Mouse (Mus musculus) MEL (cell line): ENCODE measurements around the gene St6galnac5. TPM values are rescaled to one million over a fixed set of nuclear protein-coding genes. Genes with fewer than 3 reads are reported as not detected.

Experiments
- DNase-seq: peaks from one replicate; pipeline ENCODE4 v3.0.0; 2011; ENCODE audit warnings: low read depth, low spot score
- H3K27ac ChIP-seq: 2 replicates; pipeline ENCODE4 v1.5.1; 2012; ENCODE audit warnings: low read depth, mild to moderate bottlenecking, control low read depth, low read length, moderate library complexity; ENCODE audit not compliant: control insufficient read depth
- H3K27me3 ChIP-seq, 2 experiments: fragments of 150-350 bp in 1 of 2; sonication (generic) in 1 of 2; 2 replicates each; pipeline ENCODE4 v1.6.1; 2012; ENCODE audit warnings: low read length in 2 of 2, mild to moderate bottlenecking in 2 of 2, improper control_type of control experiment in 1 of 2, moderate library complexity in 1 of 2; ENCODE audit not compliant: insufficient read depth in 2 of 2, control insufficient read depth in 1 of 2
- H3K36me3 ChIP-seq, 2 experiments: 2 replicates each; pipeline ENCODE4 v1.6.1; 2012 to 2014; ENCODE audit warnings: low read length in 2 of 2, improper control_type of control experiment in 1 of 2, inconsistent platforms in 1 of 2, mild to moderate bottlenecking in 1 of 2; ENCODE audit not compliant: insufficient read depth in 2 of 2, control insufficient read depth in 1 of 2
- H3K4me1 ChIP-seq, 2 experiments: fragments of 150-350 bp in 1 of 2; sonication (generic) in 1 of 2; 2 replicates each; pipeline ENCODE4 v1.6.1; 2012; ENCODE audit warnings: low read length in 2 of 2, improper control_type of control experiment in 1 of 2, mild to moderate bottlenecking in 1 of 2; ENCODE audit not compliant: insufficient read depth in 2 of 2, control insufficient read depth in 1 of 2
- H3K4me3 ChIP-seq, 2 experiments: fragments of 150-350 bp in 1 of 2; sonication (generic) in 1 of 2; 2 replicates each; pipeline ENCODE4 v1.5.1; 2012; ENCODE audit warnings: low read depth in 2 of 2, low read length in 2 of 2, mild to moderate bottlenecking in 2 of 2, moderate library complexity in 2 of 2, control low read depth in 1 of 2, improper control_type of control experiment in 1 of 2; ENCODE audit not compliant: control insufficient read depth in 1 of 2, insufficient read depth in 1 of 2
- H3K79me2 ChIP-seq: 2 replicates; pipeline ENCODE4 v1.6.1; 2012; ENCODE audit warnings: mild to moderate bottlenecking, low read length, moderate library complexity; ENCODE audit not compliant: control insufficient read depth, poor library complexity, insufficient read depth
- H3K9ac ChIP-seq: 2 replicates; pipeline ENCODE4 v1.6.1; 2012; ENCODE audit warnings: low read depth, mild to moderate bottlenecking, control low read depth, low read length, moderate library complexity; ENCODE audit not compliant: control insufficient read depth, poor library complexity, severe bottlenecking
- H3K9me3 ChIP-seq: fragments of 150-350 bp; sonication (generic); replicated peaks from 2 replicates; pipeline ENCODE4 v1.6.1; 2012; ENCODE audit warnings: mild to moderate bottlenecking, low read length, improper control_type of control experiment, moderate library complexity; ENCODE audit not compliant: insufficient read depth
- BHLHE40 ChIP-seq: IDR thresholded peaks from 2 replicates; pipeline ENCODE4 v1.6.1; 2012; ENCODE audit warnings: low read depth, mild to moderate bottlenecking, inconsistent platforms, low read length, improper control_type of control experiment, borderline replicate concordance
- CHD1 ChIP-seq: IDR thresholded peaks from 2 replicates; pipeline ENCODE4 v1.6.1; 2012; ENCODE audit warnings: low read depth, mild to moderate bottlenecking, inconsistent platforms, low read length, improper control_type of control experiment
- CHD2 ChIP-seq: IDR thresholded peaks from 2 replicates; pipeline ENCODE4 v1.6.1; 2011; ENCODE audit warnings: low read length, improper control_type of control experiment
- MYB ChIP-seq: IDR thresholded peaks from 2 replicates; pipeline ENCODE4 v1.6.1; 2011; ENCODE audit warnings: mild to moderate bottlenecking, low read depth, low read length, improper control_type of control experiment
- POLR2A ChIP-seq, 2 experiments: IDR thresholded peaks; 2 replicates each; pipeline ENCODE4 v1.6.1; 2011 to 2012; ENCODE audit warnings: low read length in 2 of 2, mild to moderate bottlenecking in 2 of 2, control low read depth in 1 of 2, improper control_type of control experiment in 1 of 2, low read depth in 1 of 2, moderate library complexity in 1 of 2; ENCODE audit not compliant: control insufficient read depth in 1 of 2, insufficient read depth in 1 of 2, poor library complexity in 1 of 2
- TBP ChIP-seq: IDR thresholded peaks from 2 replicates; pipeline ENCODE4 v1.8.0; 2011; ENCODE audit warnings: low read depth, low read length, improper control_type of control experiment
- UBTF ChIP-seq: IDR thresholded peaks from 2 replicates; pipeline ENCODE4 v1.6.1; 2012; ENCODE audit warnings: low read depth, mild to moderate bottlenecking, inconsistent platforms, low read length, improper control_type of control experiment, moderate library complexity, borderline replicate concordance; ENCODE audit not compliant: insufficient read depth
- USF1 ChIP-seq: IDR thresholded peaks from 2 replicates; pipeline ENCODE4 v1.6.1; 2014; ENCODE audit warnings: low read depth, mild to moderate bottlenecking, inconsistent platforms, low read length, improper control_type of control experiment, moderate library complexity
- USF2 ChIP-seq, 2 experiments: IDR thresholded peaks; 2 replicates each; pipeline ENCODE4 v1.6.1; 2011 to 2012; ENCODE audit warnings: improper control_type of control experiment in 2 of 2, low read length in 2 of 2, borderline replicate concordance in 1 of 2, inconsistent platforms in 1 of 2, low read depth in 1 of 2, mild to moderate bottlenecking in 1 of 2; ENCODE audit not compliant: insufficient read depth in 1 of 2
- ZMIZ1 ChIP-seq: IDR thresholded peaks from 2 replicates; pipeline ENCODE4 v1.6.1; 2012; ENCODE audit warnings: low read depth, mild to moderate bottlenecking, inconsistent platforms, low read length, improper control_type of control experiment, moderate library complexity
- ZNF384 ChIP-seq: IDR thresholded peaks from 2 replicates; pipeline ENCODE4 v1.6.1; 2012; ENCODE audit warnings: low read depth, mild to moderate bottlenecking, inconsistent platforms, low read length, improper control_type of control experiment
- polyA plus RNA-seq, 2 experiments: library from polyadenylated mRNA; stranded (reverse) in 1 of 2; unstranded in 1 of 2; fragments of >175 nt in 1 of 2; fragments of >200 nt in 1 of 2; gene quantifications; 2 replicates each; pipeline versions ENCODE4 v1.2.1 to v1.2.4; 2012; ENCODE audit warnings: low replicate concordance in 2 of 2, low read depth in 1 of 2; ENCODE audit not compliant: insufficient read length in 2 of 2, insufficient read depth in 1 of 2, missing spikeins in 1 of 2
- total RNA-seq: library from RNA; depleted of rRNA; stranded (reverse); fragments of 300-350 nt; gene quantifications from 2 replicates; pipeline ENCODE4 v1.2.3, GENCODE M21; 2012

Gene St6galnac5
- total and polyA plus RNA-seq, 3 experiments: not detected

DNA sequence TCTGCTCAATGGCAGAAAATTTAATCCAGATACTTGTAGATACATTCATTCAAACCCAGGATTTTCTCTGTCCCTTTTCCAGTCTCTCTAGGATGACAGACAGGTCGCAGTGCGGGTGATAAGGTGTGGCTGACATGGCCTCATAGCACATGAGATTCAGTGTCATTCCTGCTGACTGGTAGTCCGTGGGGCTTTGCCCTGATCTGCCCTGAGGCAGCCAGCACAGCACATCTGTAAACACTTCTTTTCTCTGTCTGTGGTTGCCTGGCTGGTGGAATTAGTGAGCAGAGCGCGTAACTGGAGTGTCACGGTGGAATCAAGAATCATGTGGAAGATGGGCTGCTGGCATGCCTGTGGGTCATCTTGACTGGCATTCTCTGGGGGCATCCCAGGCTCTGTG lies 212.0 kb downstream of the St6galnac5 start:
- H3K27ac ChIP-seq: no peak overlapping the region
- H3K4me3 ChIP-seq: no peak overlapping the region
- DNase-seq: no peak
- no peaks in the 10 kb centered on the region for H3K9me3 ChIP-seq
- H3K9ac ChIP-seq: no peak overlapping the region
- H3K27me3 ChIP-seq: no peaks in the 10 kb centered on the region
- TF ChIP-seq POLR2A (IDR thresholded peaks at IDR 0.05; ENCODE audit: control insufficient read depth in 1 of 2, insufficient read depth in 1 of 2, low read depth in 1 of 2, low read length in 2 of 2, poor library complexity in 1 of 2) (no peak), ZMIZ1 (no peak), MYB (no peak)
- H3K79me2 ChIP-seq: no peaks in the 10 kb centered on the region
- peaks cover 0 to 3% of the 10 kb centered on the region in 2 experiments; a peak in 2 of 4 replicates for H3K36me3 ChIP-seq
- H3K4me1 ChIP-seq: no peaks in the 10 kb centered on the region

DNA sequence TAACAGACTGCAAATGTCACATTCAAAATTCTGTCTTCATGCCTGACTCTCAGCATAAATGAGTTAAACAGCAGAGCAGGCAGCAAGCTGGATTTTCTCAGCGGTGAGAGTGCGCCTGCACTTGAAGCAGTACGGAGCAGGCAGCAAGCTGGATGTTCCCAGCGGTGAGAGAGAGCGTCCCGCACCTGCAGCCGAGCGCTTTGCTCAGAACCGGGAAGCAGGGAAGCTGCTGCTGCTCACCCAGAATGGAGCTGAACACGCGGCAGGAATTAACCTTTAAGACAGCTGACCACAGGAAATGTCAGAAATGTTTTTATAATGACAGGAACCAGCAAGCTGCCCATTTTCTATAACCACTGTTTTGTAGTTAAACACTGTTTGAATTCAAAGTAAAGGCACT lies 214.6 kb downstream of the St6galnac5 start:
- H3K4me3 ChIP-seq: no peak overlapping the region
- no peak for DNase-seq
- no peaks in the 10 kb centered on the region; a peak in 1 of 4 replicates for H3K4me1 ChIP-seq

More for the DNA sequence above, 214.6 kb downstream of the St6galnac5 start:
- Histone ChIP-seq H3K27ac (no peak overlapping the region), H3K36me3 (peaks cover 3% of the 10 kb centered on the region in 2 experiments; a peak in 2 of 4 replicates), H3K9me3 (no peaks in the 10 kb centered on the region), H3K9ac (no peak overlapping the region), H3K27me3 (no peaks in the 10 kb centered on the region), H3K79me2 (no peaks in the 10 kb centered on the region)
- no peak for TF ChIP-seq UBTF
- TF ChIP-seq CHD2: no peak
- no peak for TF ChIP-seq USF1
- TF ChIP-seq CHD1: no peak
- TF ChIP-seq BHLHE40: no peak
- TF ChIP-seq USF2 (IDR thresholded peaks at IDR 0.05; ENCODE audit: borderline replicate concordance in 1 of 2, insufficient read depth in 1 of 2, low read depth in 1 of 2, low read length in 2 of 2): no peak
- no peak for TF ChIP-seq ZNF384
- TF ChIP-seq MYB: no peak
- TF ChIP-seq TBP: no peak
